Mouse (Mus musculus) cerebellum, adult 2 months (tissue): ENCODE measurements around the gene Mmp25. TPM values are rescaled to one million over a fixed set of nuclear protein-coding genes. Genes with fewer than 3 reads are reported as not detected.

Experiments used
- DNase-seq, 2 experiments: peaks; one replicate each; pipeline ENCODE4 v3.0.0; 2021
- H3K27ac ChIP-seq: fragments of 200-500 bp; 2 replicates; pipeline ENCODE4 v1.5.1; 2012; ENCODE audit warnings: low read length, control low read depth, inconsistent platforms; ENCODE audit not compliant: insufficient read depth
- H3K27me3 ChIP-seq: fragments of 200-500 bp; 2 replicates; pipeline ENCODE4 v1.6.1; 2012; ENCODE audit warnings: inconsistent platforms, mild to moderate bottlenecking, low read length, moderate library complexity; ENCODE audit not compliant: control insufficient read depth, insufficient read depth
- H3K4me1 ChIP-seq: fragments of 200-500 bp; 2 replicates; pipeline ENCODE4 v1.6.1; 2011; ENCODE audit warnings: low read length; ENCODE audit not compliant: control insufficient read depth, insufficient read depth
- H3K4me3 ChIP-seq: fragments of 200-500 bp; replicated peaks from 2 replicates; pipeline ENCODE3; 2011; ENCODE audit warnings: mild to moderate bottlenecking, low read depth, low read length, control low read depth; ENCODE audit not compliant: insufficient read depth
- CTCF ChIP-seq: fragments of 200-500 bp; IDR thresholded peaks from 2 replicates; pipeline ENCODE4 v1.5.1; 2011; ENCODE audit warnings: low read depth, mild to moderate bottlenecking, control low read depth, low read length, moderate library complexity, borderline replicate concordance; ENCODE audit not compliant: insufficient read depth
- POLR2A ChIP-seq: fragments of 200-500 bp; IDR thresholded peaks from 2 replicates; pipeline ENCODE4 v1.6.1; 2011; ENCODE audit warnings: low read length, control low read depth, borderline replicate concordance; ENCODE audit not compliant: insufficient read depth
- WGBS: fragments of 180-500 bp; shearing (Covaris S2); methylation state at CpG from one replicate; pipeline ENCODE4 v1.1.7; 2018; 5-methylcytosine and 5-hydroxymethylcytosine counted together
- polyA plus RNA-seq: library from polyadenylated mRNA; depleted of rRNA; stranded (reverse); fragments of >200 nt; gene quantifications from 2 replicates; pipeline ENCODE4 v1.2.3, GENCODE M21; 2012

Gene Mmp25
- polyA plus RNA-seq, 1 experiment, result 0.23 TPM

- H3K27ac ChIP-seq, result no peak overlapping the region
- no peak for DNase-seq
- peaks cover 4% of the 10 kb centered on the region; the same call in 1 of the 2 replicates for H3K4me1 ChIP-seq
- H3K27me3 ChIP-seq, result no peaks in the 10 kb centered on the region; the same call in 1 of the 2 replicates
- H3K4me3 ChIP-seq, result no peak overlapping the region
- no peak for TF ChIP-seq POLR2A
- no peak for TF ChIP-seq CTCF
- 84% methylated on average over 3 of the region's 3 CpGs for WGBS
Measured at GRCm38 (mm10) chr17:23658450-23658849, 13.4 kb upstream of the Mmp25 start.

DNA sequence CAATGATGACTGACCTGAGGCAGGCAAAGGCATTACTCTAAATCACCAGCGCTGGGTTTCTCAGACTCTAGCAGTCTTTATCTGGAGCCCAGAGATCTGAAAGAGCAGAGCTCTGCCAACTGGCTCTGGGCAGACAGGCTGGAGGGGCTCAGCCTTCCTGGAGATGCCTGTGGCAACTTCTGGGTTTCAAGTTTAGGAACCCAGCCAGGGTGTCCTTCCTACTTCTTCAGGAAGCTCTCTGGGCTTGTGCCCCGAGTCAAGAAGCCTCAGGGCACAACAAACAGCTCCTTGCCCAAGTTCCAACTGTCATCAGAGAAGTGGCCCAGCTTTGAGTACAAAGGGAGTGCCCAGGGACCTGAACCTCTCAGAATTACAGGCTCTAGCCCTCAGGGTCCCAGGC, 9.3 kb upstream of the Mmp25 start:
- no peak overlapping the region for H3K4me3 ChIP-seq
- DNase-seq, result no peak
- no peaks in the 10 kb centered on the region for H3K27me3 ChIP-seq
- TF ChIP-seq POLR2A (no peak), CTCF (no peak)
- H3K27ac ChIP-seq, result no peak overlapping the region
- H3K4me1 ChIP-seq, result no peaks in the 10 kb centered on the region
- WGBS, result 47% methylated on average over 2 of the region's 2 CpGs

GRCm38 (mm10) chr17:23654001-23654400, 8.9 kb upstream of the Mmp25 start:
- 71% methylated on average over 6 of the region's 6 CpGs for WGBS
- no peak for DNase-seq
- Histone ChIP-seq H3K4me3 (no peak overlapping the region), H3K27me3 (no peaks in the 10 kb centered on the region), H3K27ac (no peak overlapping the region), H3K4me1 (no peaks in the 10 kb centered on the region)
- TF ChIP-seq CTCF, result no peak
- no peak for TF ChIP-seq POLR2A

- Histone ChIP-seq H3K27ac (no peak overlapping the region), H3K4me1 (no peaks in the 10 kb centered on the region), H3K27me3 (no peaks in the 10 kb centered on the region), H3K4me3 (no peak overlapping the region)
- TF ChIP-seq CTCF (no peak), POLR2A (no peak)
- DNase-seq, result no peak
- WGBS, result 64% methylated on average over 2 of the region's 2 CpGs
Measured at GRCm38 (mm10) chr17:23653324-23653723, 8.2 kb upstream of the Mmp25 start.

GRCm38 (mm10) chr17:23651363-23651762, 6.3 kb upstream of the Mmp25 start:
- H3K27me3 ChIP-seq, result no peaks in the 10 kb centered on the region; the same call in 1 of the 2 replicates
- DNase-seq, result no peak
- H3K4me3 ChIP-seq, result no peak overlapping the region
- TF ChIP-seq CTCF (no peak), POLR2A (no peak)
- WGBS, result 81% methylated on average over 6 of the region's 6 CpGs
- no peak overlapping the region for H3K27ac ChIP-seq
- H3K4me1 ChIP-seq, result no peaks in the 10 kb centered on the region

- no peaks in the 10 kb centered on the region; the same call in 1 of the 2 replicates for H3K27me3 ChIP-seq
- H3K4me1 ChIP-seq, result no peaks in the 10 kb centered on the region
- WGBS, result 49% methylated on average over 10 of the region's 10 CpGs
- no peak overlapping the region for H3K27ac ChIP-seq
- no peak for DNase-seq
- H3K4me3 ChIP-seq, result no peak overlapping the region
- TF ChIP-seq CTCF (no peak), POLR2A (no peak)
Measured at GRCm38 (mm10) chr17:23645894-23646293, 817 bp upstream of the Mmp25 start.

- DNase-seq, result no peak
- no peaks in the 10 kb centered on the region for H3K27me3 ChIP-seq
- WGBS, result 49% methylated on average over 8 of the region's 8 CpGs
- H3K27ac ChIP-seq, result no peak overlapping the region
- no peak for TF ChIP-seq CTCF
- TF ChIP-seq POLR2A, result no peak
- no peak overlapping the region for H3K4me3 ChIP-seq
- H3K4me1 ChIP-seq, result no peaks in the 10 kb centered on the region
Measured at GRCm38 (mm10) chr17:23631241-23631640, 13.8 kb downstream of the Mmp25 start.

DNA sequence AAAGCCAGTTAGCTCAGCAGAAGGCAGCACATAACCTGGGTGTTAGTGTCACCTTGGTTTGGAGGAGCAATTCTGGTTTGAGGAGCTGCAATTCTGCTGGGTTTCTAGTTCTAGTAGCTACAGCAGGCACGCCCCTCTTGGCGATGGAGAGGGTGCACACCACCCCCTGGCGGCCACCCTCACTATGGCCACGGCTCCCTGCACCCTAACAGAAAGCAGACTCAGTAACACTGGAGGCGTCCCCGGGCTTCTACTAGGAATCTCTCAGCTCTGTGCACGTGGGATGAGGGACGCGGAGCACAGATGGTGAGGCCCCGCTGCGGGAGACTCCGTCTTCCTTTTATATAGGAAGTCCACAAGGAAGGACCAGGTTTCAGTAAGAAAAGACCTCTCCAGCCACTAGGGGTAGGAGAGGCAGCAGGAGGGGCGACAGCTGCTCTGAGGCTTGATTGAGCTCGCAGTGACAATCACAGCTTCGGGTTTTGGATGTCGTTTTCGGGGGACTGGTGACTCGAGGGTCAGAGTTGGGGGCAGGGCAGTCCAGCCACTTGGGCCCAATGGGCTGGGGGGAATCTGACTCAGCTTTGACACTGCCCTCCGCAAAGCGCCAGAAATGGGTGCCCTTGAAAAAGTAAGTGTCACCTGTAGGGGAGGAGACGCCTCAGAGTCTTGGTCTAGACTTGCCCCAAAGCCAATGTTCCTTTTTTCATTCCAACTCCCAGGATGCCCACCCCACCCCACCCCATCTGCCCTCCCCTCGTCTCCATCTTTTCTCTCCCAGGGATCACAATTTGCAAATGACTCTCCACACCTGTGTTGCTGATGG, 14.7 kb downstream of the Mmp25 start:
- DNase-seq, result peak; percentile 65 to 78
- H3K27ac ChIP-seq, result no peak overlapping the region
- no peaks in the 10 kb centered on the region for H3K4me1 ChIP-seq
- no peak overlapping the region for H3K4me3 ChIP-seq
- 13% methylated on average over 22 of the region's 22 CpGs for WGBS
- no peaks in the 10 kb centered on the region for H3K27me3 ChIP-seq
- TF ChIP-seq CTCF, result peak; percentile 86
- no peak for TF ChIP-seq POLR2A
